Mouse (Mus musculus): ENCODE measurements at regions not wholly inside any gene's neighbourhood (a gene's known extent, or its start where the extent isn't known, plus 50 kb on each side); places are given as distances from the start of the nearest gene placed in this dataset.
A peak's percentile ranks its signal among the peaks of the same experiment; 100 is the strongest.

GRCm38 (mm10) chr7:70972023-70972400 is 379.3 kb downstream of the Gm10295 start:
- no peak for DNase-seq (ENCODE audit: low read depth, low spot score)

GRCm38 (mm10) chr7:70971323-70972022 is 379.8 kb downstream of the Gm10295 start:
- peak; percentile 57 for DNase-seq (ENCODE audit: low read depth, low spot score)

GRCm38 (mm10) chr7:70952318-70952959 is 398.8 kb downstream of the Gm10295 start:
- no peak for DNase-seq (ENCODE audit: low read depth, low spot score)

- no peak for DNase-seq (ENCODE audit: low read depth, low spot score)
Measured at GRCm38 (mm10) chr7:70948281-70948680, 403.0 kb downstream of the Gm10295 start.

GRCm38 (mm10) chr7:70946260-70946659 is 405.0 kb downstream of the Gm10295 start:
- no peak for DNase-seq (ENCODE audit: low read depth, low spot score)

- no peak for DNase-seq (ENCODE audit: low read depth, low spot score)
Measured at GRCm38 (mm10) chr7:70930911-70931310, 420.4 kb downstream of the Gm10295 start.

- no peak for DNase-seq (ENCODE audit: low read depth, low spot score)
Measured at GRCm38 (mm10) chr7:70929935-70930334, 421.4 kb downstream of the Gm10295 start.

GRCm38 (mm10) chr7:70928001-70928400 is 423.3 kb downstream of the Gm10295 start:
- no peak for DNase-seq (ENCODE audit: low read depth, low spot score)

GRCm38 (mm10) chr7:70917016-70917415 is 434.3 kb downstream of the Gm10295 start:
- no peak for DNase-seq (ENCODE audit: low read depth, low spot score)

GRCm38 (mm10) chr7:70908921-70909320 is 442.4 kb downstream of the Gm10295 start:
- DNase-seq (ENCODE audit: low read depth, low spot score) = peak; percentile 53

GRCm38 (mm10) chr7:70891700-70892099 is 459.6 kb downstream of the Gm10295 start:
- no peak for DNase-seq (ENCODE audit: low read depth, low spot score)

- no peak for DNase-seq (ENCODE audit: low read depth, low spot score)
Measured at GRCm38 (mm10) chr7:70880496-70880895, 470.8 kb downstream of the Gm10295 start.

- DNase-seq (ENCODE audit: low read depth, low spot score) = no peak
Measured at GRCm38 (mm10) chr7:70874393-70874792, 476.9 kb downstream of the Gm10295 start.

GRCm38 (mm10) chr7:70870841-70871534 is 480.3 kb downstream of the Gm10295 start:
- DNase-seq (ENCODE audit: low read depth, low spot score) = no peak

GRCm38 (mm10) chr7:70869125-70869524 is 482.2 kb downstream of the Gm10295 start:
- DNase-seq (ENCODE audit: low read depth, low spot score) = no peak

GRCm38 (mm10) chr7:70859957-70860356 is 491.3 kb downstream of the Gm10295 start:
- no peak for DNase-seq (ENCODE audit: low read depth, low spot score)

GRCm38 (mm10) chr7:70850726-70851125 is 484.2 kb upstream of the Nr2f2 start:
- no peak for DNase-seq (ENCODE audit: low read depth, low spot score)

GRCm38 (mm10) chr7:70848016-70848776 is 481.7 kb upstream of the Nr2f2 start:
- no peak for DNase-seq (ENCODE audit: low read depth, low spot score)

- no peak for DNase-seq (ENCODE audit: low read depth, low spot score)
Measured at GRCm38 (mm10) chr7:70847450-70847993, 481.0 kb upstream of the Nr2f2 start.

GRCm38 (mm10) chr7:70846076-70846475 is 479.5 kb upstream of the Nr2f2 start:
- DNase-seq (ENCODE audit: low read depth, low spot score) = no peak

- DNase-seq (ENCODE audit: low read depth, low spot score) = no peak
Measured at GRCm38 (mm10) chr7:70840142-70840541, 473.6 kb upstream of the Nr2f2 start.

- no peak for DNase-seq (ENCODE audit: low read depth, low spot score)
Measured at GRCm38 (mm10) chr7:70839190-70839589, 472.7 kb upstream of the Nr2f2 start.

Measured in forelimb bud, embryonic 11.5 days (tissue).